Mouse (Mus musculus): ENCODE results near the gene Jam3. TPM values are rescaled to one million over a fixed set of nuclear protein-coding genes. Genes with fewer than 3 reads are reported as not detected.

Gene Jam3
- polyA plus RNA-seq (2015; fragmentation: Nextera tagmentation; extraction: Ambion mirVana): 81.5 TPM in 2 replicates

GRCm38 (mm10) chr9:27154763-27155530 is at the start of gene Jam3:
Gene Jam3, minus strand, starts transcription at chr9:27155421.
- Histone ChIP-seq H3K4me2 (replicated peaks; ENCODE audit: low read depth, low read length) (peak within 1 kb of the TSS; percentile 78), H3K27me3 (ENCODE audit: insufficient read depth, low read length) (no peaks in the 10 kb centered on the region), H3K4me3 (ENCODE audit: low read length) (peak within 1 kb of the TSS; percentile 83), H3K9ac (replicated peaks; ENCODE audit: low read length) (peak within 1 kb of the TSS; percentile 83), H3K9me3 (ENCODE audit: low read length) (no peaks in the 10 kb centered on the region), H3K36me3 (ENCODE audit: insufficient read depth, low read length) (peaks cover 4% of the 10 kb centered on the region; the same call in 1 of the 2 replicates), H3K4me1 (ENCODE audit: insufficient read depth, low read length) (0 out of 2 replicates have a peak, but pooled peaks cover 3% of the 10 kb centered on the region), H3K27ac (ENCODE audit: low read length) (peak within 1 kb of the TSS; percentile 87)
- under 1% methylated on average over 58 of the region's 58 CpGs for WGBS
- peak; percentile 99 for ATAC-seq (ENCODE audit: low FRiP score, low TSS enrichment)

- WGBS: 83% methylated on average over 6 of the region's 6 CpGs
- H3K9me3 ChIP-seq (ENCODE audit: low read length): no peaks in the 10 kb centered on the region
Measured at GRCm38 (mm10) chr9:27204201-27204600, 49.0 kb upstream of the Jam3 start.

GRCm38 (mm10) chr9:27203134-27203533 is 47.9 kb upstream of the Jam3 start:
- no peak overlapping the region for H3K27ac ChIP-seq (ENCODE audit: low read length)
- ATAC-seq (ENCODE audit: low FRiP score, low TSS enrichment): peak; percentile 97
- no peak overlapping the region for H3K9ac ChIP-seq (replicated peaks; ENCODE audit: low read length)
- H3K4me1 ChIP-seq (ENCODE audit: insufficient read depth, low read length): peaks cover 5% of the 10 kb centered on the region; the same call in 1 of the 2 replicates
- 20% methylated on average over 2 of the region's 2 CpGs for WGBS
- no peak overlapping the region for H3K4me3 ChIP-seq (ENCODE audit: low read length)
- no peaks in the 10 kb centered on the region for H3K27me3 ChIP-seq (ENCODE audit: insufficient read depth, low read length)
- no peaks in the 10 kb centered on the region for H3K36me3 ChIP-seq (ENCODE audit: insufficient read depth, low read length)
- H3K4me2 ChIP-seq (replicated peaks; ENCODE audit: low read depth, low read length): no peak overlapping the region
- H3K9me3 ChIP-seq (ENCODE audit: low read length): no peaks in the 10 kb centered on the region

More at GRCm38 (mm10) chr9:27204201-27204600, 49.0 kb upstream of the Jam3 start:
- Histone ChIP-seq H3K4me3 (ENCODE audit: low read length) (no peak overlapping the region), H3K9ac (replicated peaks; ENCODE audit: low read length) (no peak overlapping the region), H3K36me3 (ENCODE audit: insufficient read depth, low read length) (no peaks in the 10 kb centered on the region), H3K4me1 (ENCODE audit: insufficient read depth, low read length) (peaks cover 5% of the 10 kb centered on the region; the same call in 1 of the 2 replicates), H3K27ac (ENCODE audit: low read length) (no peak overlapping the region), H3K27me3 (ENCODE audit: insufficient read depth, low read length) (no peaks in the 10 kb centered on the region), H3K4me2 (replicated peaks; ENCODE audit: low read depth, low read length) (no peak overlapping the region)
- ATAC-seq (ENCODE audit: low FRiP score, low TSS enrichment): no peak

- Histone ChIP-seq H3K27me3 (ENCODE audit: insufficient read depth, low read length) (no peaks in the 10 kb centered on the region), H3K4me1 (ENCODE audit: insufficient read depth, low read length) (peaks cover 5% of the 10 kb centered on the region; the same call in 1 of the 2 replicates), H3K9me3 (ENCODE audit: low read length) (no peaks in the 10 kb centered on the region), H3K27ac (ENCODE audit: low read length) (no peak overlapping the region), H3K36me3 (ENCODE audit: insufficient read depth, low read length) (no peaks in the 10 kb centered on the region), H3K9ac (replicated peaks; ENCODE audit: low read length) (no peak overlapping the region), H3K4me3 (ENCODE audit: low read length) (no peak overlapping the region), H3K4me2 (replicated peaks; ENCODE audit: low read depth, low read length) (no peak overlapping the region)
- ATAC-seq (ENCODE audit: low FRiP score, low TSS enrichment): no peak
- WGBS: 61% methylated on average over 8 of the region's 8 CpGs
Measured at GRCm38 (mm10) chr9:27201472-27202219, 46.4 kb upstream of the Jam3 start.

- H3K9ac ChIP-seq (replicated peaks; ENCODE audit: low read length): no peak overlapping the region
- H3K4me2 ChIP-seq (replicated peaks; ENCODE audit: low read depth, low read length): no peak overlapping the region
- no peak overlapping the region for H3K27ac ChIP-seq (ENCODE audit: low read length)
- no peaks in the 10 kb centered on the region for H3K9me3 ChIP-seq (ENCODE audit: low read length)
- no peak for ATAC-seq (ENCODE audit: low FRiP score, low TSS enrichment)
- no peak overlapping the region for H3K4me3 ChIP-seq (ENCODE audit: low read length)
- WGBS: 88% methylated on average over 4 of the region's 6 CpGs
- H3K36me3 ChIP-seq (ENCODE audit: insufficient read depth, low read length): no peaks in the 10 kb centered on the region
- peaks cover 20% of the 10 kb centered on the region for H3K4me1 ChIP-seq (ENCODE audit: insufficient read depth, low read length)
- no peaks in the 10 kb centered on the region for H3K27me3 ChIP-seq (ENCODE audit: insufficient read depth, low read length)
Measured at GRCm38 (mm10) chr9:27193592-27194080, 38.4 kb upstream of the Jam3 start.

GRCm38 (mm10) chr9:27192761-27193591 is 37.8 kb upstream of the Jam3 start:
- Histone ChIP-seq H3K9me3 (ENCODE audit: low read length) (no peaks in the 10 kb centered on the region), H3K27me3 (ENCODE audit: insufficient read depth, low read length) (no peaks in the 10 kb centered on the region), H3K4me2 (replicated peaks; ENCODE audit: low read depth, low read length) (no peak overlapping the region), H3K36me3 (ENCODE audit: insufficient read depth, low read length) (no peaks in the 10 kb centered on the region), H3K4me3 (ENCODE audit: low read length) (no peak overlapping the region), H3K4me1 (ENCODE audit: insufficient read depth, low read length) (peaks cover 20% of the 10 kb centered on the region), H3K27ac (ENCODE audit: low read length) (0 out of 2 replicates have a peak overlapping the region, but pooled peaks have one; percentile 73), H3K9ac (replicated peaks; ENCODE audit: low read length) (no peak overlapping the region)
- ATAC-seq (ENCODE audit: low FRiP score, low TSS enrichment): 0 out of 2 replicates have a peak, but pooled peaks have one; percentile 12
- 47% methylated on average over 10 of the region's 10 CpGs for WGBS

GRCm38 (mm10) chr9:27192001-27192760 is 37.0 kb upstream of the Jam3 start:
- no peaks in the 10 kb centered on the region for H3K36me3 ChIP-seq (ENCODE audit: insufficient read depth, low read length)
- peak overlapping the region; percentile 66 for H3K4me2 ChIP-seq (replicated peaks; ENCODE audit: low read depth, low read length)
- peak; percentile 95 for ATAC-seq (ENCODE audit: low FRiP score, low TSS enrichment)
- H3K27me3 ChIP-seq (ENCODE audit: insufficient read depth, low read length): no peaks in the 10 kb centered on the region
- peak overlapping the region; percentile 57 for H3K9ac ChIP-seq (replicated peaks; ENCODE audit: low read length)
- H3K4me3 ChIP-seq (ENCODE audit: low read length): peak overlapping the region; percentile 39
- WGBS: 11% methylated on average over 14 of the region's 14 CpGs
- no peaks in the 10 kb centered on the region for H3K9me3 ChIP-seq (ENCODE audit: low read length)
- peak overlapping the region; percentile 73 for H3K27ac ChIP-seq (ENCODE audit: low read length)
- H3K4me1 ChIP-seq (ENCODE audit: insufficient read depth, low read length): peaks cover 20% of the 10 kb centered on the region

GRCm38 (mm10) chr9:27191501-27191981 is 36.3 kb upstream of the Jam3 start:
- WGBS: 4% methylated on average over 7 of the region's 7 CpGs
- H3K9ac ChIP-seq (replicated peaks; ENCODE audit: low read length): peak overlapping the region; percentile 57
- H3K27me3 ChIP-seq (ENCODE audit: insufficient read depth, low read length): no peaks in the 10 kb centered on the region
- no peaks in the 10 kb centered on the region for H3K36me3 ChIP-seq (ENCODE audit: insufficient read depth, low read length)
- no peaks in the 10 kb centered on the region for H3K9me3 ChIP-seq (ENCODE audit: low read length)
- peaks cover 20% of the 10 kb centered on the region for H3K4me1 ChIP-seq (ENCODE audit: insufficient read depth, low read length)
- peak overlapping the region; percentile 66 for H3K4me2 ChIP-seq (replicated peaks; ENCODE audit: low read depth, low read length)
- peak; percentile 77 for ATAC-seq (ENCODE audit: low FRiP score, low TSS enrichment)
- H3K4me3 ChIP-seq (ENCODE audit: low read length): peak overlapping the region; percentile 39
- H3K27ac ChIP-seq (ENCODE audit: low read length): peak overlapping the region; percentile 73
